Mouse (Mus musculus): Measurements from ENCODE around the gene 4632433K11Rik. TPM values are rescaled to one million over a fixed set of nuclear protein-coding genes. Genes with fewer than 3 reads are reported as not detected.
"Not testable (repeated sequence)": the region's sequence is repeated elsewhere in the genome, so short reads cannot be mapped to it uniquely, and the experiment has no call there.

Gene 4632433K11Rik
- total RNA-seq, 4 experiments from 2014 or later: 0.55 TPM; not detected in 3

DNA sequence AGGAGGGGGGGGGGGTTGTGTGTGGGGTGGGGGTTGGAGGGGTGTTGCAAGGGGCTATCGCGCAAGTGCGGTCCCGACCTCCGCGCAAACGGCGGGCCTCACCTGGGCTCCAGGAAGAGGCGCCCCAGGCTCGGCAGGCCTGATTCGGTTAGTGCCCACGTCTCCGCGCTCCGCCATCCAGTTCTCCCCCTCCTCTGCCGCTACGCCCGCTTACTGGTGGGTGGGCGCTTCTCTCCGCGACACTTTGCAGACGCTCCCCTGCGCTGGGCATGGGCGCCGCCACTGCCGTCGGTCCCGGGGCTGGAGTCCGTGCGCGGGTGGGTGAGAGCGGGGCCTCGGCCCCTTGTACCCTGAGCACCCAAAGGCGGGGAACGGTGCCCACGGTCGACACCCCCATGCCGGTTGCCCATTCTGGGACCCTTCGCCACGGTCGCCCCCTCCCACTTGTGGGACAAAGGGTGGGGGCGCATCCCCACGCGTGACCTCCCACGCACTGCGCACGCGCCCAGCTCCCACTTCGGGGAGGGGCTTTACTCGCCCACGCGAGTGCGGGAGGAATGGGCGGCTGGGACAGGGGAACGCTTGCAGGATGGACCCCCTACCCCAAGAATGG is 22.8 kb downstream of the 4632433K11Rik start:
- peak in 1 of 2 experiments; percentile 49 for DNase-seq (ENCODE audit: low spot score in 2 of 2)

DNA sequence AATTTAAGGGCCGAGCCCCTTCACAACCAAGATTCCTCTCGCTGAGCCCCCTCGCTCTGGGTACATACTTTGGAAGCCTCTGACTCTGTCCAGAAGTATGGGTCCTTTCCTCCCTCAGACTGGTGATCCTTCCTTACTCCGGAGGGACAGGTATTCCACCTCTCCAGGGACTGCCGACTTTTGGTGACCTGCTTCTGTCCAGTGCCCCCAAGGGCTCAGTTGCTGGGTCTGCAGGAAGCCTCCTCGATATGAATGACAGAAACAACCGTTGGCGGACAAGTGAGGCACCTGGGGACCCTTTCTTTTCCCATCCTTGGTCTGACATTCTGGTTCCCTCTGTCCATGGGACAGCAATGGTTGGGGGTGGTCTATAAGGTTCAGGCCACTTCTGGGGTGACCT is 23.5 kb downstream of the 4632433K11Rik start:
- no peak for DNase-seq (ENCODE audit: low spot score in 2 of 2)

DNA sequence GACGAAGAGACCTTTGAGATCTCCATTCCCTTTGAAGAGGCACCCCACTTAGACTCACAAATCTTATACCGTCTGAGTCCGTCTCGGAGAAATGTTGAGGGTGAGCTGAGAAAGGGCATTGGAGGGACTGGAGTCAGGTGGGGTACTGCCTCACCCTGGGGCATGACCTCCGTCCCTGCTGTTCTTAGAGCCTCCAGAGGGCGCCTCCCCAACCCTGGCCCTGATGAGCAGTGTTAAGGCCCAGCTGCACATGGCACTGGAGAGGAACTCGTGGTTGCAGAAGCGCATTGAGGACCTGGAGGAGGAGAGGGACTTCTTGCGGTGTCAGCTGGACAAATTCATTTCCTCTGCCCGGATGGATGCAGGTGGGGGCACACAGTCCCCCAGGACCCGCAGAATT is 23.9 kb downstream of the 4632433K11Rik start:
- no peak for DNase-seq (ENCODE audit: low spot score in 2 of 2)

DNA sequence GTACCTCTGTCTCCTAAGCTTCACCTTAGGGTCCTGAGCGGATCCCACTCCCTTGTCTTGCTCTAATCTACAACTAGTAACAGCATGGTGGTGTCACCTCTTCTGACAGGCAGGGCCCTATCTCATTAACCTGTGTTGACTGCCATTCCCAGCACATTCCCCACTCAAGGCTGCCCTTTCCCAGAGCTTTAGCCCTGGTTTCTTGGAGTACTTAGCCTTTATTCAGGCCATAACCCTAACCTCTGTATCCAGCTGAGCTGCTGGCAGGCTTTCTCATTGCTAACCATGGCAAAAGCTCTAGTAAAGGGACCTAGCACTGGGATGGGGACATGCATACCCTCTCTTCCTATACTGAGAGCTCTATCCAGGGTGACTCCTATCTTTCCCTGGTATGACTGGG is 24.7 kb downstream of the 4632433K11Rik start:
- no peak for DNase-seq (ENCODE audit: low spot score in 2 of 2)

DNA sequence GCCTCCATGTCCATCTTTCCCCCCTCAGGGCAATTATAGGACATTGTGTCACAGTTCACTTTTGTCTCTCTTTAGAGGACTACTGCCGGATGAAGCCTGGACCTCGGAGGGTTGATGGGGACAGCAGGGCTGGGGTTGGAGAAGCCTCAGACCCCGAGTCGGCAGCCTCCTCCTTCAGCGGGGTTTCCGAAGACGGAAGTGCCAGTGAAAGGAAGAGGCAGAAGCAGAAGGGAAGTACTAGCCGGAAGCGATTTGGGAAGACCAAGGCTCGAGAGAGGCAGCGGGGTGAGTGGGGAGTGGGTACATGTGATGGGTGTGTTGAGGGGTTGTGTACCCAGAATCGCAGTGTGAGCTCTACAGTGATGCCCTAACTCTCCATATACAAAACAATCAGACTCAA is 25.5 kb downstream of the 4632433K11Rik start:
- no peak for DNase-seq (ENCODE audit: low spot score in 2 of 2)

DNA sequence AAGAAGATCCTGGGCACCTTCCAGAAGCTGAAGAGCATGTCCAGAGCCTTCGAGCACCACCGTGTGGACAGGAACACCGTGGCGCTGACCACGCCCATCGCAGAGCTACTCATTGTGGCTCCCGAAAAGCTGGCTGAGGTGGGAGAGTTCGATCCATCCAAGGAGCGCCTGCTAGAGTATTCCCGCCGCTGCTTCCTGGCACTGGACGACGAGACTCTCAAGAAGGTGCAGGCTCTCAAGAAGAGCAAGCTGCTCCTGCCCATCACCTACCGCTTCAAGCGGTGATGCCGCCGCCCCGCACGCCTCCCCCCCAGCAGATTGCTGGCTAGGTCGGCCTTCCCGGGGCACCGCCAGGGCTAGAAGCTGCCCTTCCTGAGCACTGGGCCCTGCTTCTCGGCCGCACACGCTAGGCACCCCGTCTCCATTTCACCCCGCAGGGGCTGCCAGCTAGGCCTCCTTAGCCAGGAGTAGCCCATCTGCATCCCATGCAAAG is 26.4 kb downstream of the 4632433K11Rik start:
- DNase-seq (ENCODE audit: low spot score in 2 of 2): peak in 1 of 2 experiments; percentile 76

DNA sequence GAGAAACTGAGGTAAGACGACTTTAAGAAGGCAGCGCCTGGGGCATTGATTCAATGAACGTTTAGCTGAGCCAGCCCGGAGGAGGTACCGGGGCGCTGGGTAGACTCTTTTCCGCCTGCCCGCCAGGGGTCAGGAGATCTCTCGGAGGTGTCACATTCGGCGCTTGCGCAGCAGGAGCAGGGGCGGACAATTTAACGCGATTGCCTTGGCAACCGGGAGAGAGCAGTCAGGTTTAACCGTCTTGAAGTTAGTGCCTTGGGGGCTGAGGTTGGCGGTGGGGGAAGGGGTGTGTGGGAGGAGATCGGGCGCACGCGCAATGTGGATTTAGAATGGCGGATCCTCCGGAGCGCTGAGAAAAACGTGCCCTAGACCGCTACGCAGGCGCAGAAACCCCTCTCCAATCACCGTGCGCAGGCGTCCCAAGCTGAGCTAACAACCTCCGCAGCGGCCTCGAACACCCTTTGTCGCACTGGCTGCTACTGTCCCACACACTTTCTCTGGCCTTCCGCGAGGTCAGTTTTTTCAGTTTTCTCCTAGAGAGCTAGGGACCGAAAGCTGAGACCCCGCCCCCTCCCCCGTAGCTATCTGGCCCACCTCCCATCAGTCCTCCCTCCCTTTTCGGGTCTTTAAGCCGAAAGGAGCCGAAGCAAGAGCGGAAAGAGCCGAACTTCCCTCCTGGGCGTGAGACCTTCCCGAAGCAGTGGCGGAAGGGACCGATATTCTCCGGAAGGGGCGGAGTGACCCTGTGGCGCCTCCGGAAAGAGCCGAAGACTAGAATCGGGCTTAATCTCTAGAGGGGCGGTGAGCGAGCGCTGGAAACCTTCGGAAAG is 27.2 kb downstream of the 4632433K11Rik start:
- peak; percentile 98 to 99 for DNase-seq (ENCODE audit: low spot score in 2 of 2)

DNA sequence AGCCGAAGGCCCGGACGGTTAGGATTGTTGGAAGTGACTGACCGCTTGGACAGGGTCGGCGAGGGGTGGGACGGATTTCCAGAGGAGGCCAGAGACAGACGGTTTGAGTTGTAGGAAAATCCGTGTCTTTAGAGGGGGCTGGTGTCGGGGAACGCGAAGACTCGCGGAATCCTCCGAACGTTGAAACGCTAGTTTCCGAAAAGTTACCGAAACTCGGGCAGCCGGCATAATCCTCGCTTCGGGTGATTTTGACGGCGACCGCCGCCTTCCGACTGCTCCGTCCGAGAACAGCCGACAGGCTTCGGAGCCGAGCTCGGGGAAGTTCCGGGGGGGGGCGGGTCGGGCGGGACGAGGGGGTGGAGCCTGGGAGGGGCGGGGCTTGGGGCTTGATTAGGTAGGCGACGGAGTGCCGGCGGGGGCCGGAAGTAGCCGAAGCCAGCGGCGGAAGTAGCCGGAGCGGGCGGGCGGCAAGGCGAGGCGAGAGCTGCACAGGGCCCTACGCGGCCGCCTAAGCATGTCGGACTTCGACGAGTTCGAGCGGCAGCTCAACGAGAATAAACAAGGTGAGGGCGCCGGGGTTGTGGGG is 27.9 kb downstream of the 4632433K11Rik start, which contains the start of gene U2af2:
Gene U2af2, plus strand, starts transcription at position 370 of the 586 bp plus-strand sequence.
- DNase-seq (ENCODE audit: low spot score in 2 of 2): peak; percentile 88 to 91

DNA sequence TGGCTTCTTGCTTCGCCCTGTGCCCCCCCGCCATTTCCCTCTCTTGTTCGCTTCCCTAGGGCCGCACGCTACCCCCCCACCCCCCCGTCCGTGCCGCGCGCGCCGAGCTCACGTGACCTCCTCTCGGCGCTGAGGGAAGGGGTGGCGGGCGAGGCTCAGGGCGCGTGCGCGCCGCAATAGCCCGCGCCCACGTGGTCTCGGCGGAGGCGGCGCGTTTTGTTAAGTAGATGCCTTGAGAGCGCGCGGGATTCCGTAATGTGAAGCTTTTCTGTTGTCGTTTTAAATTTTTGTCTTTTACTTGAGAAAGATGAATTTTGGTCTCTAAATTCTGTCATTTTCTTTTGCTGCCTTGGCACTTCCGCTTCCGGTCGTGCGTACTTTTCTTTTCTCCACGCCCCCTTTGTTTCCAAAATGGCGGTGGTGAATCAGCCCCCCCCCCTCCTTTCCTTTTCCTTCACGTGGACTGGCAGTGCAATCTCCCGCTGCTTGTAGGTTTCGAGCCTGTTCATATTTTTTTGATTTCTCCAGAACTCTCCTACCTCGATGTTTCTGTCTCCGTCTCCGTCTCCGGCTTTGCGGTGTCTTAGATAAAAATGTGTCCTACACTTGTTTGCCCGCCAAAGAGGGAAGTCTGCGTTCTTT is 28.6 kb downstream of the 4632433K11Rik start:
- peak in 1 of 2 experiments; percentile 55 for DNase-seq (ENCODE audit: low spot score in 2 of 2)

DNA sequence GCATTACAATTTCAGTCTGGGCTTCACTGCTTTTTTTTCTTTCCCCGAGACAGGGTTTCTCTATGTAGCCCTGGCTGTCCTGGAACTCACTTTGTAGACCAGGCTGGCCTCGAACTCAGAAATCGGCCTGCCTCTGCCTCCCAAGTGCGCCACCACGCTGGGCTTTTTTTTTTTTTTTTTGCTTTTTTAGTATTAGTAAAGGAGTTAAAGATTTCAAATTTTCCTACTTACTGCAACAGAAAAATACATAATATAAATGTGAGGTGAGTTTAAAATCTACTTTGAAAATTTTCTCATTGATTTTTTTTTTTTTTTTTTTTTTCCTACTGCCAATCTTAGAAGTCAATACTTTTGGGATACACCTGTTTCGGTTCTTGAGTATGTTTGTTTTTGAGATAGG is 31.0 kb downstream of the 4632433K11Rik start:
- no peak for DNase-seq (ENCODE audit: low spot score in 2 of 2)

DNA sequence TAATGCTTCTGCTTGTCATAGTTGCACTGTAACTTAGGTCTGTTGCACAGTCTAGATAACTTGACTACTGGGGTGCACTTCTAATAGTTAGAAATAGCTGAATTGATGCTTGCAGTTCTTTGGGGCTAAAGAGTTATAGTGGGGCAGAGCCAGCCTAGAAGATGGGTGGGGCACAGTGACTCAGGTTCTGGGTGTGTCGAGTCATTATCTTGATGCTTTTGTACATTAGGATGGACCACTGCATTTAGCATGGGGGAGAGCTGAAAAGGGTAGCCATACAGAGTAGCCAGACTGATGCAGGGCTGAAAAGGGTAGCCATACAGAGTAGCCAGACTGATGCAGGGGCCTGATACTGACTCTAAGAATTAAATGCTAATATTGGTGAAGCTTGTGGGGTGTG is 39.7 kb downstream of the 4632433K11Rik start:
- no peak for DNase-seq (ENCODE audit: low spot score in 2 of 2)

DNA sequence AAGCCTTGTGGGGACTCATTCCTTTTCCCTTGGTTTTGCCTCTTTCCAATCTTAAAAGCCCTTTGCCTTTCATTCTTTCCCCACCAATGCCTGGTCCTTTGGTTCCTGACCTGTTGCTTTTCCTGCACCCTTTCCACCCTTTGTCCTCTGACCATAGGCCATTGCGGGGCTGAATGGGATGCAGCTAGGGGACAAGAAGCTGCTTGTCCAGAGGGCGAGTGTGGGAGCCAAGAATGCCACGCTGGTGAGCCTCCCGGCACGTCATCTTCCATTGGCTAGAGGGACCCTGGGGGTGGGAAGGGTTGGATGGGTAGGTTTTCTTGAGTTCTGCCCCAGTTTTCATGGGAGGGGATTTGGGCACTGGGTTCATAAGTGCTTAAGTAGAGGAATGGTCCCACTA is 41.1 kb downstream of the 4632433K11Rik start:
- no peak for DNase-seq (ENCODE audit: low spot score in 2 of 2)

DNA sequence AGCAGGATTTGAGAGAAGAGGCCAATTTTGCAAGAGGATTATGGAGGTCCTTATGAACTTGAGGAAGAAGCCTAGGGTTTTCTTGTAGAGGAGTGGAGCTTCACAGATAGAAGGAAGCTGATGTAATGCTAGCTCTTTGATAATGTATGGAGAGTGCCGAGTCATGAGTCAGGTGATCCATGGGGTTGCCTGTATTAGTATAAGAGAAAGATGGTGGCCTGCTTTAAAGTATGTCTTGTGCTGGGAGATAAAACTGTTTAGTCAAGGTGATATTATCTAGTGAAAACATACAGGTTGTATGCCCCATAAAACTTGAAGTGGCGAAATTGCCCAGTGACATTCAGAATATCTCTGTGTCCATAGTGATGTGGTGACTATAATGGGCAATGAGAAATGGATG is 43.0 kb downstream of the 4632433K11Rik start:
- DNase-seq (ENCODE audit: low spot score in 2 of 2): no peak

DNA sequence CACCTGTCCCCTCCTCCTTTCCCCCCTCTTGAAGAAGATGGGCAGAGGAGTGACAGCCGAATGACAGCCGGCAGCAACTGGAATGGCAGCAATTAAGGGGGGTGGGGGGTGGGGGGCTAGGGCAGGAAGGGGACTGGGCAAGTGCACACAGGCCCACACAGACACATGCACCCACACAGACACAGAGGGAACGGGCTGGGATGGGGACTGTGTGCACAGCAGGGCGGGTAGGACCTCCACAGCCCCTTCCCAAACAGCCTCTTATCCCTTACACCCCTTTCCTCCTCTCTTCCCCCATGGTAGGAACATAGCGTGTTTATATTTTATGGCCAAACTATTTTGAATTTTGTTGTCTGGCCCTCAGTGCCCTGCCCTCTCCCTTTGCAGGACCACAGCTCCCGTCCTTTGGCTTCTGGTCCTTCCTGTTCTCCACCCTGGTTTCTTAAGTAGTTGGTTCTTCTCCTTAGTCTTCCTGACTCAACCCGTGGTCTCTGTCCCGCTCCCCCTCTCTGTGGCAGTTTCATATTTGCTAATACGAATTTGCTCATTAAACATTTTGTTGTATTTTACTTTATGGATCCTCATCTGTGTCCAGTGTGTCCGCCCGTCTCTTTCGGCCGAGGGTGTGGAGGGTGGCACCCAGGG is 45.6 kb downstream of the 4632433K11Rik start:
- DNase-seq (ENCODE audit: low spot score in 2 of 2): not testable (repeated sequence)

DNA sequence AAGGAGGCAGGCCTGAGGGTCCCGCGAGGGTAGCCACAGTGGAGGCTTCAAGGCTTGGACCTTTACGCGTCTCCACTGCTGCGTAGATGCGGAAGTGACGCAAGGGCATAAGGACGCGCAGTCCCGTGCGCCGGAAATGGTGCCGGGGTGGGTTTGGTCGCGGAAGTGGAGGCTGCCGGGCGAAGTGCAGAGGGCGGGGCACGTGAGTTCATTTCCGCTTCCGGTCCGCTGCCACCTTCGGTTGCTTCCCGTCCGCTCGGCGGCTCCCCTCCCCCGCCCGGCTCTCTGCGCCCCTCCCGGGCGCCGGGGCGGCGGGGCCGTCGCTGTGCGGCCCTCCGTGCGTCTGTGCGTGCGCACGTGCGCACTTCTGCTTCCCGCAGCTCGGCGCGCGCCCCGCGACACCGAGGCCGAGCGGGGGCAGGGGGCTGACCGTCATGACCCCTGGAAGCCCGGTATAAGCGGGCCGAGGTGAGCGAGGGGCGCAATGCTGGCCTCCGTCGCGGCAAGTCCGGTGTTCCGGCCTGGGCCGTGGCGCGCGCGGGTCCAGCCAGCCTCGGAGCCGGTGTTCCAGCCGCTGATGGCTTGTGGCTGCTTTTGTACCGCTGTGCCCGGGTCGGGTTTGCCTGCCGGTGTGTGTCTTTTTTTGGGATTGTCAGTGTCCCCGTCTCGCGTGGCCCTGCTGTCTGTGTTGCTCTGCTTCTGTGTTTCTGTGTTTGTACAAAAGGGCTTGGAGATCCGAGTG is 46.3 kb downstream of the 4632433K11Rik start, which contains the start of gene Epn1:
Gene Epn1, plus strand, starts transcription at position 226 of the 742 bp plus-strand sequence.
- peak; percentile 95 to 97 for DNase-seq (ENCODE audit: low spot score in 2 of 2)

DNA sequence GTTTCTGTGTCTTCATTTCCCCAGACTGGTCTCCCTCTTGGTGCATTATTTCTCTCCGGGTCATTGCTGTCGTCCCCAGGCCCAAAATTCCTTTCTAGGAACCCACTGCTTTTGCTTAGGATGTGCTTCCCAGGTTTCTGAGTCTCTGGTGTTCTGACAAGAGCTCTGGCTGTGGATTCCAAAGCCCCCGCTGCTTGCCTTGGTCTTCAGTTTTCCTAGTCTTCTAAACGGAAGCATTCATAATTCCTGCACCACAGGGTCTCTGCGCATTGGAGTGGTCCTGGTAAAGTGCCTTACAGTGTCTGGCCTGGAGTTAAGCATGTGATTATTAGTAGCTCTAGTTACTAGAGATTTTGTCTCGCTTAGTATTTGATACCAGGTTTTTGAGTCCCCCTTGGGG is 46.9 kb downstream of the 4632433K11Rik start:
- DNase-seq (ENCODE audit: low spot score in 2 of 2): no peak

DNA sequence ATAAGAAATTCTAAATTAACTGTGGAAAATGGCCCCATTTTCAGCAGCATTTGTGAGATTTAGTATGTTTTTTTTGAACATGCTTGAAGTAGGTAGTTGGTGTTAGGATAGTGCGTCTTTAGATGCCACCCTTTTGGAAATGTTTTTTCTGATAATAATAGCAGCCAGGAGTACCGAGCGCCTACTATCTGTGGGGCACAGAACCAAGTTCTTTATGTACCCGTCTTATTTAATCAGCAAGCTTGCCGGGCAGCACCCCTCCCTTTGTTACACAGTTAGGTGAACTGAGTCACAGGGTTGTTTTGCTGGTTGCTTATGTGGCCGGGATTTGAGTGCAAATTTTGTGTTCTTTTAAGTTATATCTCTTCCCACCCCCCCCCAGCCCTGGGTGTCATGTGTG is 47.3 kb downstream of the 4632433K11Rik start:
- no peak for DNase-seq (ENCODE audit: low spot score in 2 of 2)

DNA sequence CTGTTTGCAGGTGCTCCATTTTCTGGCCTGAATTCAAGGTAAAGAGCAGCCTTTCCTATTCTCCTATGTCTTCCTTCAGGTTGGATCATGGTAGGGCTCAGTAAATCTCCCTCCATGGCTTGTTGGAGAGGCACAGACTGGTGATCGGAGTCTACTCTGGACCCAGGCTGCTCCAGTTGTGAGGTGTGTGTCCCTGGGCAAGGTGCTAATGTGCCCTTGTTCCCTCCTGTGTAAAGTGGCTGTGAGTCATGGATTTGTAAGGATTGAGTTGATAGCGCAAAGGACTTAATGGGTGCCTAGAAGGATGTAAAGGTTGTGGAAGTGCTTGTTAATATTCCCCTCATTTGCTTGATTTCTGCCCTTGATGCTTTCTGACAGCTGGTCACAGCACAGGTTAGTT is 48.0 kb downstream of the 4632433K11Rik start:
- no peak for DNase-seq (ENCODE audit: low spot score in 2 of 2)

DNA sequence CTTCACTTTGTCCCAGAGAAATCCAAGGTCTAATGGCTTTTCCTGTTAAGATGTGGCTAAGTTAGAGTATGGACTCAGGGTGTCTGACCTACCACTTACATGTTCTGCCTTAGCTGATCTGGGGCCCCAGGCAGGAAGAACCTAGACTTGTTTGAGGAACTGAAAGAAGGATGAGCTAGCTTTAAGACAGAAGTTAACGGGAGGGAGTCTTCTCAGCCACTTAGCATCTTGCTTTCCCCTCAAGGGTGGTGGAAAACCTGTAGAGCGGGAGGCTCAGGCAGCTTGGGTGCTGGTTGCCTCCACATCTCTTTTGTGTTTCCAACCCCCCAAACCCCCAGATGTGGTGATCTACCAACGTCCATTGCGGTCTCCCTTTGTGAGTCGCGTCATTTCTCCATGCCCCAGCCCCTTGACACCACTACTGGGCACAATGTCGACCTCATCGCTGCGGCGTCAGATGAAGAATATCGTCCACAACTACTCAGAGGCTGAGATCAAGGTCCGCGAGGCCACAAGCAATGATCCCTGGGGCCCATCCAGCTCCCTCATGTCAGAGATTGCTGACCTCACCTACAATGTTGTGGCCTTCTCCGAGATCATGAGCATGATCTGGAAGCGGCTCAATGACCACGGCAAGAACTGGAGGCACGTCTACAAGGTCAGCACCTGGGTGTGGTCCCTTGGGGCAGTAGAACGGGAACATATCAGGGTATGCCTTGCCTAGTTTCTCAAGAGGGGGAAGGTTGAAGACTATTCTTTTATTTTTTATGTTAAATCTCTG is 49.6 kb downstream of the 4632433K11Rik start:
- DNase-seq (ENCODE audit: low spot score in 2 of 2): no peak
